Mouse (Mus musculus) lung, postnatal 0 days (tissue): Measurements from ENCODE around the gene Prkca. TPM values are rescaled to one million over a fixed set of nuclear protein-coding genes. Genes with fewer than 3 reads are reported as not detected.

Experiments used
- ATAC-seq: fragments of 200-750 bp; cut with Nextera tagmentation; 2 replicates; pipeline ENCODE4 v1.8.0; 2017; ENCODE audit warnings: moderate library complexity
- DNase-seq: peaks from one replicate; pipeline ENCODE4 v3.0.0-alpha.2; 2016; ENCODE audit warnings: low spot score
- H3K27ac ChIP-seq: fragments of 300-500 bp; sonication (generic); 2 replicates; pipeline ENCODE4 v1.5.1; 2014; ENCODE audit warnings: antibody characterized with exemption, mild to moderate bottlenecking, low read length, mixed read lengths
- H3K27me3 ChIP-seq: fragments of 300-500 bp; sonication (generic); replicated peaks from 2 replicates; pipeline ENCODE4 v1.6.1; 2014; ENCODE audit warnings: low read length, mixed read lengths; ENCODE audit not compliant: insufficient read depth
- H3K36me3 ChIP-seq: fragments of 300-500 bp; sonication (generic); 2 replicates; pipeline ENCODE4 v1.6.1; 2014; ENCODE audit warnings: low read length, mixed read lengths; ENCODE audit not compliant: insufficient read depth
- H3K4me1 ChIP-seq: fragments of 300-500 bp; sonication (generic); 2 replicates; pipeline ENCODE4 v1.6.1; 2014; ENCODE audit warnings: antibody characterized with exemption, low read depth, low read length, mixed read lengths; ENCODE audit not compliant: insufficient read depth
- H3K4me2 ChIP-seq: fragments of 300-500 bp; sonication (generic); replicated peaks from 2 replicates; pipeline ENCODE4 v1.6.1; 2014; ENCODE audit warnings: low read depth, mild to moderate bottlenecking, low read length, moderate library complexity, mixed read lengths
- H3K4me3 ChIP-seq: fragments of 300-500 bp; sonication (generic); 2 replicates; pipeline ENCODE4 v1.5.1; 2014; ENCODE audit warnings: low read depth, low read length
- H3K9ac ChIP-seq: fragments of 300-500 bp; sonication (generic); replicated peaks from 2 replicates; pipeline ENCODE4 v1.6.1; 2014; ENCODE audit warnings: low read depth, mild to moderate bottlenecking
- H3K9me3 ChIP-seq: fragments of 300-500 bp; sonication (generic); 2 replicates; pipeline ENCODE4 v1.6.1; 2016; ENCODE audit warnings: low read length, mixed read lengths
- CTCF ChIP-seq: IDR thresholded peaks from 2 replicates; pipeline ENCODE4 v1.5.1; 2016; ENCODE audit warnings: antibody characterized with exemption, mild to moderate bottlenecking
- EP300 ChIP-seq: IDR thresholded peaks from 2 replicates; pipeline ENCODE4 v1.6.1; 2016; ENCODE audit warnings: antibody characterized with exemption, mild to moderate bottlenecking, control low read depth
- WGBS: fragments of 180-500 bp; shearing (Covaris S2); extraction: QIAGEN DNeasy Blood & Tissue Kit; methylation state at CpG from one replicate; pipeline ENCODE4 v1.1.7; 2014; 5-methylcytosine and 5-hydroxymethylcytosine counted together
- polyA plus RNA-seq: library from polyadenylated mRNA; unstranded; fragments of >200 nt; fragmentation: Nextera tagmentation; extraction: Ambion mirVana; gene quantifications from 2 replicates; pipeline ENCODE4 v1.2.1, GENCODE M21; 2015

Gene Prkca
- polyA plus RNA-seq, 1 experiment from 2014 or later = 4.0 TPM

GRCm38 (mm10) chr11:108223613-108224232, 120.0 kb downstream of the Prkca start:
- Histone ChIP-seq H3K9ac (no peak overlapping the region), H3K4me2 (no peak overlapping the region), H3K4me1 (peaks cover 5% of the 10 kb centered on the region; the same call in 1 of the 2 replicates), H3K9me3 (no peaks in the 10 kb centered on the region), H3K27me3 (no peaks in the 10 kb centered on the region), H3K27ac (peak overlapping the region; percentile 33; the same call in 1 of the 2 replicates), H3K36me3 (no peaks in the 10 kb centered on the region), H3K4me3 (no peak overlapping the region)
- 46% methylated on average over 13 of the region's 13 CpGs for WGBS
- DNase-seq (no peak), ATAC-seq (no peak)
- no peak for TF ChIP-seq CTCF
- TF ChIP-seq EP300 = 0 out of 2 replicates have a peak, but pooled peaks have one; percentile 34

GRCm38 (mm10) chr11:108223154-108223553, 120.6 kb downstream of the Prkca start:
- ATAC-seq = peak; percentile 34
- peak overlapping the region; percentile 48 for H3K27ac ChIP-seq
- TF ChIP-seq CTCF = no peak
- peak; percentile 48 for TF ChIP-seq EP300
- H3K36me3 ChIP-seq = no peaks in the 10 kb centered on the region
- no peaks in the 10 kb centered on the region for H3K27me3 ChIP-seq
- H3K4me2 ChIP-seq = no peak overlapping the region
- H3K4me3 ChIP-seq = no peak overlapping the region
- H3K4me1 ChIP-seq = peaks cover 5% of the 10 kb centered on the region; the same call in 1 of the 2 replicates
- no peaks in the 10 kb centered on the region for H3K9me3 ChIP-seq
- no peak overlapping the region for H3K9ac ChIP-seq
- 53% methylated on average over 6 of the region's 6 CpGs for WGBS
- DNase-seq = peak; percentile 68

GRCm38 (mm10) chr11:108222616-108223015, 121.1 kb downstream of the Prkca start:
- 65% methylated on average over 8 of the region's 8 CpGs for WGBS

GRCm38 (mm10) chr11:108222026-108222425, 121.7 kb downstream of the Prkca start:
- H3K4me2 ChIP-seq = no peak overlapping the region
- H3K4me1 ChIP-seq = peaks cover 5% of the 10 kb centered on the region; the same call in 1 of the 2 replicates
- WGBS = 75% methylated on average over 3 of the region's 3 CpGs
- H3K27me3 ChIP-seq = no peaks in the 10 kb centered on the region
- H3K27ac ChIP-seq = peak overlapping the region; percentile 16
- H3K9ac ChIP-seq = no peak overlapping the region
- DNase-seq (no peak), ATAC-seq (no peak)
- H3K36me3 ChIP-seq = no peaks in the 10 kb centered on the region
- no peak overlapping the region for H3K4me3 ChIP-seq
- H3K9me3 ChIP-seq = no peaks in the 10 kb centered on the region
- TF ChIP-seq EP300 = no peak
- TF ChIP-seq CTCF = no peak

More at GRCm38 (mm10) chr11:108222616-108223015, 121.1 kb downstream of the Prkca start:
- no peak overlapping the region for H3K9ac ChIP-seq
- no peak for TF ChIP-seq EP300
- no peak for TF ChIP-seq CTCF
- H3K4me2 ChIP-seq = no peak overlapping the region
- H3K27ac ChIP-seq = peak overlapping the region; percentile 48; the same call in 1 of the 2 replicates
- peak; percentile 42 for DNase-seq
- H3K36me3 ChIP-seq = no peaks in the 10 kb centered on the region
- no peaks in the 10 kb centered on the region for H3K27me3 ChIP-seq
- H3K4me1 ChIP-seq = peaks cover 5% of the 10 kb centered on the region; the same call in 1 of the 2 replicates
- no peak overlapping the region for H3K4me3 ChIP-seq
- H3K9me3 ChIP-seq = no peaks in the 10 kb centered on the region
- ATAC-seq = peak; percentile 10; the same call in 1 of the 2 replicates

- TF ChIP-seq CTCF = no peak
- TF ChIP-seq EP300 = peak; percentile 86
- no peak overlapping the region for H3K9ac ChIP-seq
- ATAC-seq = peak; percentile 79
- H3K4me3 ChIP-seq = no peak overlapping the region
- H3K4me1 ChIP-seq = peaks cover 5% of the 10 kb centered on the region; the same call in 1 of the 2 replicates
- no peaks in the 10 kb centered on the region for H3K27me3 ChIP-seq
- no peaks in the 10 kb centered on the region for H3K9me3 ChIP-seq
- H3K27ac ChIP-seq = peak overlapping the region; percentile 16
- H3K4me2 ChIP-seq = no peak overlapping the region
- 52% methylated on average over 13 of the region's 13 CpGs for WGBS
- DNase-seq = peak; percentile 90
- H3K36me3 ChIP-seq = no peaks in the 10 kb centered on the region
Measured at GRCm38 (mm10) chr11:108221124-108221835, 122.4 kb downstream of the Prkca start.

- no peak overlapping the region for H3K9ac ChIP-seq
- H3K4me1 ChIP-seq = peaks cover 5% of the 10 kb centered on the region; the same call in 1 of the 2 replicates
- whole genome bisulfite sequencing = 65% methylated on average over 5 of the region's 5 CpGs
- no peak for DNase-seq
- no peaks in the 10 kb centered on the region for H3K9me3 ChIP-seq
- no peaks in the 10 kb centered on the region for H3K27me3 ChIP-seq
- no peak for TF ChIP-seq EP300
- TF ChIP-seq CTCF = no peak
- no peak for ATAC-seq
- H3K36me3 ChIP-seq = no peaks in the 10 kb centered on the region
- H3K4me3 ChIP-seq = no peak overlapping the region
- no peak overlapping the region for H3K27ac ChIP-seq
- no peak overlapping the region for H3K4me2 ChIP-seq
Measured at GRCm38 (mm10) chr11:108220605-108221004, 123.1 kb downstream of the Prkca start.
